In the genomic region with DNA sequence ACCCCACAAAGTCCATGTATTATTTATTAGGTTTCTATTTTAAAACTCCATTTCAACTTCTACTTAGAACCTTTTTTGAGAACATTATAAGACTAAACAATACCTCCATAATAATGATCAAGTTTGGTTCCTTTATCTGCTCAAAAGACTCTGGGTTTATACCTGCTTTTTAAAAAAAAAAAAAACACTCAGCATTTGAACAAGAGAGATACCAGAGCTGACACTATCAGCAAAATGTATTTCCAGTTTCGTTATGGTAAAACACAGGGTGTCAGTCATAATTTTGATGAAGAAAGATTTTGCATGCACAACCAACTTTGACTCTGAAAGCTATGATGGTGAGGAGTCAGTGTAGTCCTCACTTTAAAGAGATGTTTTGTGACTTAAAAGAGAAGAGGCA, we compare ENCODE assay signal across 28 mouse cellular contexts. TPM values are rescaled to one million over a fixed set of nuclear protein-coding genes. Genes with fewer than 3 reads are reported as not detected.
"Had no signal": no experiment of that assay in that cellular context is flagged by ENCODE, and none has a peak within 500 bp of the region (broad histone marks: within the 10 kb centered on the region; RNA-seq: fewer than 3 reads in every experiment).

No protein-coding gene starts in this region.

- DNase-seq: left cerebral cortex, postnatal 4 days; liver; liver, embryonic 13.5 days; liver, postnatal 0 days; lung, adult 18-20 months; lung, adult 2 months; lung, embryonic 14.5 days; lung, postnatal 10 days; lung, postnatal 14 days; lung, postnatal 4 days; midbrain, embryonic 14.5 days had no signal

- H3K36me3 ChIP-seq: limb, embryonic 10.5 days; limb, embryonic 12.5 days; limb, embryonic 13.5 days; limb, embryonic 15.5 days; liver, embryonic 12.5 days; liver, embryonic 13.5 days; liver, embryonic 15.5 days; lung, embryonic 15.5 days; midbrain, embryonic 10.5 days; midbrain, embryonic 12.5 days; midbrain, embryonic 13.5 days; midbrain, embryonic 15.5 days; neural tube, embryonic 12.5 days had no signal

- H3K4me3 ChIP-seq: limb, embryonic 10.5 days; limb, embryonic 12.5 days; limb, embryonic 13.5 days; limb, embryonic 15.5 days; liver, embryonic 12.5 days; liver, embryonic 13.5 days; liver, embryonic 15.5 days; lung, embryonic 15.5 days; megakaryocyte, embryonic 14.5 days; midbrain, embryonic 10.5 days; midbrain, embryonic 12.5 days; midbrain, embryonic 13.5 days; midbrain, embryonic 15.5 days; myocyte; neural tube, embryonic 12.5 days had no signal

- H3K9me3 ChIP-seq: limb, embryonic 10.5 days; limb, embryonic 12.5 days; limb, embryonic 13.5 days; limb, embryonic 15.5 days; liver, embryonic 12.5 days; liver, embryonic 13.5 days; liver, embryonic 15.5 days; lung, embryonic 15.5 days; megakaryocyte, embryonic 14.5 days; midbrain, embryonic 10.5 days; midbrain, embryonic 12.5 days; midbrain, embryonic 13.5 days; midbrain, embryonic 15.5 days; neural tube, embryonic 12.5 days had no signal

- H3K27me3 ChIP-seq: limb, embryonic 15.5 days; liver, embryonic 12.5 days; liver, embryonic 13.5 days; liver, embryonic 15.5 days; lung, embryonic 15.5 days; midbrain, embryonic 12.5 days; midbrain, embryonic 13.5 days; midbrain, embryonic 15.5 days; neural tube, embryonic 12.5 days had no signal

- H3K4me1 ChIP-seq: limb, embryonic 10.5 days; limb, embryonic 12.5 days; limb, embryonic 15.5 days; liver, embryonic 12.5 days; liver, embryonic 13.5 days; liver, embryonic 15.5 days; megakaryocyte, embryonic 14.5 days; midbrain, embryonic 10.5 days; midbrain, embryonic 12.5 days; neural tube, embryonic 12.5 days had no signal

- H3K27ac ChIP-seq: limb, embryonic 10.5 days; limb, embryonic 12.5 days; limb, embryonic 13.5 days; limb, embryonic 15.5 days; liver, embryonic 12.5 days; liver, embryonic 13.5 days; liver, embryonic 14.5 days; liver, embryonic 15.5 days; lung, embryonic 15.5 days; macrophage; midbrain, embryonic 10.5 days; midbrain, embryonic 12.5 days; midbrain, embryonic 13.5 days; midbrain, embryonic 15.5 days; neural tube, embryonic 12.5 days had no signal

- H3K9ac ChIP-seq: limb, embryonic 12.5 days; limb, embryonic 13.5 days; limb, embryonic 15.5 days; liver, embryonic 12.5 days; liver, embryonic 13.5 days; liver, embryonic 14.5 days; liver, embryonic 15.5 days; liver, postnatal 0 days; lung, embryonic 14.5 days; lung, embryonic 15.5 days; midbrain, embryonic 12.5 days; midbrain, embryonic 13.5 days; midbrain, embryonic 15.5 days; neural tube, embryonic 12.5 days had no signal

RNA-seq across cellular contexts. Expression of gene Tmem98, which starts 58.8 kb away (rescaled TPM):
- total RNA-seq: monocyte, adult 5-6 weeks had no signal
- polyA plus RNA-seq: macrophage had no signal
